Mouse (Mus musculus): ENCODE data around the gene Spag4. TPM values are rescaled to one million over a fixed set of nuclear protein-coding genes. Genes with fewer than 3 reads are reported as not detected.
"Not testable (repeated sequence)": the region's sequence is repeated elsewhere in the genome, so short reads cannot be mapped to it uniquely, and the experiment has no call there.

Gene Spag4
- polyA plus RNA-seq, 1 experiment from 2014 or later, result 3.6 TPM

GRCm38 (mm10) chr2:156111358-156112079, 46.5 kb downstream of the Spag4 start, which contains the start of the genes Cpne1 and Rbm12:
Gene Cpne1, minus strand, starts transcription at chr2:156111965.
Gene Rbm12, minus strand, starts transcription at chr2:156111978.
- Histone ChIP-seq H3K36me3 (peaks cover 13% of the 10 kb centered on the region; the same call in 1 of the 2 replicates), H3K9ac (peak within 1 kb of the TSS; percentile 97), H3K4me1 (peaks cover 13% of the 10 kb centered on the region), H3K4me3 (replicated peaks) (peak within 1 kb of the TSS; percentile 93), H3K27ac (peak within 1 kb of the TSS; percentile 93), H3K4me2 (peak within 1 kb of the TSS; percentile 67), H3K27me3 (no peaks in the 10 kb centered on the region), H3K9me3 (replicated peaks) (no peaks in the 10 kb centered on the region)
- peak; percentile 95 for ATAC-seq (replicated peaks; ENCODE audit: low FRiP score)
- under 1% methylated on average over 72 of the region's 74 CpGs for WGBS

GRCm38 (mm10) chr2:156112080-156112423, 47.1 kb downstream of the Spag4 start:
- not testable (repeated sequence) for H3K4me1 ChIP-seq; H3K9me3 ChIP-seq (replicated peaks); ATAC-seq (replicated peaks; ENCODE audit: low FRiP score); H3K27me3 ChIP-seq
- peak overlapping the region; percentile 93 for H3K4me3 ChIP-seq (replicated peaks)
- H3K27ac ChIP-seq, result peak overlapping the region; percentile 93
- peak overlapping the region; percentile 67 for H3K4me2 ChIP-seq
- WGBS, result 24% methylated on average over 5 of the region's 5 CpGs
- peaks cover 13% of the 10 kb centered on the region; the same call in 1 of the 2 replicates for H3K36me3 ChIP-seq
- peak overlapping the region; percentile 97 for H3K9ac ChIP-seq

- ATAC-seq (replicated peaks; ENCODE audit: low FRiP score), result no peak
- Histone ChIP-seq H3K27me3 (no peaks in the 10 kb centered on the region), H3K9ac (no peak overlapping the region)
Measured at GRCm38 (mm10) chr2:156119566-156119965, 54.6 kb downstream of the Spag4 start.

More at GRCm38 (mm10) chr2:156119566-156119965, 54.6 kb downstream of the Spag4 start:
- H3K9me3 ChIP-seq (replicated peaks), result 0 out of 2 replicates have a peak, but pooled peaks cover 4% of the 10 kb centered on the region
- H3K4me2 ChIP-seq, result no peak overlapping the region
- H3K36me3 ChIP-seq, result peaks cover 11% of the 10 kb centered on the region; the same call in 1 of the 2 replicates
- no peak overlapping the region for H3K4me3 ChIP-seq (replicated peaks)
- H3K4me1 ChIP-seq, result no peaks in the 10 kb centered on the region
- no peak overlapping the region for H3K27ac ChIP-seq

Other genes with a start within 250 kb of the Spag4 start
- 14.5 and 18.1 TPM in 2 replicates for gene BC029722, start 245.7 kb upstream of the Spag4 start, polyA plus RNA-seq (2015; fragmentation: Nextera tagmentation; extraction: Ambion mirVana)
- 204 and 210 TPM in 2 replicates for gene Eif6, start 238.2 kb upstream of the Spag4 start, polyA plus RNA-seq (2015; fragmentation: Nextera tagmentation; extraction: Ambion mirVana)
- 0.15 and 0.19 TPM in 2 replicates for gene Fam83c, start 230.3 kb upstream of the Spag4 start, polyA plus RNA-seq (2015; fragmentation: Nextera tagmentation; extraction: Ambion mirVana)
- gene Uqcc1, start 134.9 kb upstream of the Spag4 start, polyA plus RNA-seq (2015; fragmentation: Nextera tagmentation; extraction: Ambion mirVana), result 66.6 and 81.7 TPM in 2 replicates
- gene Gm15557, start 124.4 kb upstream of the Spag4 start, polyA plus RNA-seq (2015; fragmentation: Nextera tagmentation; extraction: Ambion mirVana), result not detected in 2 replicates
- 0.51 and 0.84 TPM in 2 replicates for gene Gdf5, start 119.8 kb upstream of the Spag4 start, polyA plus RNA-seq (2015; fragmentation: Nextera tagmentation; extraction: Ambion mirVana)
- 21.9 and 24.4 TPM in 2 replicates for gene Cep250, start 108.7 kb upstream of the Spag4 start, polyA plus RNA-seq (2015; fragmentation: Nextera tagmentation; extraction: Ambion mirVana)
- gene 6430550D23Rik, start 57.2 kb upstream of the Spag4 start, polyA plus RNA-seq (2015; fragmentation: Nextera tagmentation; extraction: Ambion mirVana), result 0.75 and 1.0 TPM in 2 replicates
- gene Ergic3, start 57.1 kb upstream of the Spag4 start, polyA plus RNA-seq (2015; fragmentation: Nextera tagmentation; extraction: Ambion mirVana), result 212 and 240 TPM in 2 replicates
- gene Fer1l4, start 12.2 kb upstream of the Spag4 start, polyA plus RNA-seq (2015; fragmentation: Nextera tagmentation; extraction: Ambion mirVana), result 0.08 TPM in 1 of 2 replicates, not detected in the other
- 69.6 and 71.2 TPM in 2 replicates for gene Cpne1, start 46.8 kb downstream of the Spag4 start, polyA plus RNA-seq (2015; fragmentation: Nextera tagmentation; extraction: Ambion mirVana)
- gene Rbm12, start 46.8 kb downstream of the Spag4 start, polyA plus RNA-seq (2015; fragmentation: Nextera tagmentation; extraction: Ambion mirVana), result 30.5 and 32.8 TPM in 2 replicates
- gene Gm28036, start 61.9 kb downstream of the Spag4 start, polyA plus RNA-seq (2015; fragmentation: Nextera tagmentation; extraction: Ambion mirVana), result 18.1 and 19.4 TPM in 2 replicates
- 406 and 428 TPM in 2 replicates for gene Romo1, start 78.9 kb downstream of the Spag4 start, polyA plus RNA-seq (2015; fragmentation: Nextera tagmentation; extraction: Ambion mirVana)
- gene Nfs1, start 79.0 kb downstream of the Spag4 start, polyA plus RNA-seq (2015; fragmentation: Nextera tagmentation; extraction: Ambion mirVana), result 47.7 and 50.2 TPM in 2 replicates
- 653 and 664 TPM in 2 replicates for gene Rbm39, start 115.1 kb downstream of the Spag4 start, polyA plus RNA-seq (2015; fragmentation: Nextera tagmentation; extraction: Ambion mirVana)
- gene Phf20, start 131.3 kb downstream of the Spag4 start, polyA plus RNA-seq (2015; fragmentation: Nextera tagmentation; extraction: Ambion mirVana), result 78.4 and 79.3 TPM in 2 replicates
- 6.3 TPM in 2 replicates for gene Cnbd2, start 247.1 kb downstream of the Spag4 start, polyA plus RNA-seq (2015; fragmentation: Nextera tagmentation; extraction: Ambion mirVana)
- 68.7 and 71.1 TPM in 2 replicates for gene Scand1, start 247.5 kb downstream of the Spag4 start, polyA plus RNA-seq (2015; fragmentation: Nextera tagmentation; extraction: Ambion mirVana)